Mouse (Mus musculus) heart, embryonic 12.5 days (tissue): Measurements from ENCODE around the gene Gm13305. TPM values are rescaled to one million over a fixed set of nuclear protein-coding genes. Genes with fewer than 3 reads are reported as not detected.
"Not testable (repeated sequence)": the region's sequence is repeated elsewhere in the genome, so short reads cannot be mapped to it uniquely, and the experiment has no call there.

Experiments
- ATAC-seq: fragments of 200-750 bp; cut with Nextera tagmentation; 2 replicates; pipeline ENCODE4 v1.8.0; 2017; ENCODE audit warnings: moderate TSS enrichment, moderate library complexity; ENCODE audit not compliant: insufficient number of reproducible peaks, low FRiP score
- H3K27ac ChIP-seq: fragments of 300-500 bp; sonication (generic); 2 replicates; pipeline ENCODE4 v1.5.1; 2016; ENCODE audit warnings: mild to moderate bottlenecking, moderate library complexity; ENCODE audit not compliant: poor library complexity, severe bottlenecking
- H3K27me3 ChIP-seq: fragments of 300-500 bp; sonication (generic); replicated peaks from 2 replicates; pipeline ENCODE4 v1.6.1; 2016; ENCODE audit warnings: mild to moderate bottlenecking, moderate library complexity
- H3K36me3 ChIP-seq: fragments of 300-500 bp; sonication (generic); 2 replicates; pipeline ENCODE4 v1.6.1; 2016; ENCODE audit warnings: mild to moderate bottlenecking, moderate library complexity
- H3K4me1 ChIP-seq: fragments of 300-500 bp; sonication (generic); replicated peaks from 2 replicates; pipeline ENCODE4 v1.6.1; 2016; ENCODE audit warnings: mild to moderate bottlenecking
- H3K4me2 ChIP-seq: fragments of 300-500 bp; sonication (generic); 2 replicates; pipeline ENCODE4 v1.6.1; 2016; ENCODE audit warnings: mild to moderate bottlenecking, moderate library complexity
- H3K4me3 ChIP-seq: fragments of 300-500 bp; sonication (generic); 2 replicates; pipeline ENCODE4 v1.5.1; 2016; ENCODE audit warnings: mild to moderate bottlenecking
- H3K9ac ChIP-seq: fragments of 300-500 bp; sonication (generic); 2 replicates; pipeline ENCODE4 v1.6.1; 2016; ENCODE audit warnings: mild to moderate bottlenecking, moderate library complexity
- H3K9me3 ChIP-seq: fragments of 300-500 bp; sonication (generic); replicated peaks from 2 replicates; pipeline ENCODE4 v1.6.1; 2016; ENCODE audit warnings: mild to moderate bottlenecking, moderate library complexity
- WGBS: fragments of 180-500 bp; shearing (Covaris S2); methylation state at CpG from one replicate; pipeline ENCODE4 v1.1.7; 2016; 5-methylcytosine and 5-hydroxymethylcytosine counted together
- polyA plus RNA-seq: library from polyadenylated mRNA; unstranded; fragments of >200 nt; fragmentation: Nextera tagmentation; extraction: Ambion mirVana; gene quantifications from 2 replicates; pipeline ENCODE4 v1.2.1, GENCODE M21; 2016

The Gm13305 gene
- polyA plus RNA-seq: not detected in 2 replicates

- H3K4me1 ChIP-seq, H3K36me3 ChIP-seq: not testable (repeated sequence)
- no CpG with 5 or more reads among the region's 7 CpGs for WGBS
Observed at GRCm38 (mm10) chr4:42168503-42168902, at the start of gene Gm13305. Gm13305 (minus strand) TSS chr4:42168603.

GRCm38 (mm10) chr4:42184980-42185372 lies 16.6 kb upstream of the Gm13305 start:
- not testable (repeated sequence) for H3K9me3 ChIP-seq

More at GRCm38 (mm10) chr4:42168503-42168902, at the start of gene Gm13305:
- H3K27ac ChIP-seq, H3K9ac ChIP-seq, H3K4me2 ChIP-seq, H3K27me3 ChIP-seq, H3K4me3 ChIP-seq, H3K9me3 ChIP-seq, ATAC-seq: not testable (repeated sequence)

GRCm38 (mm10) chr4:42184324-42184979 lies 16.0 kb upstream of the Gm13305 start:
- H3K36me3 ChIP-seq, ATAC-seq, H3K4me2 ChIP-seq, H3K9me3 ChIP-seq, H3K27me3 ChIP-seq, H3K4me1 ChIP-seq, H3K4me3 ChIP-seq, H3K27ac ChIP-seq, H3K9ac ChIP-seq: not testable (repeated sequence)
- WGBS: no CpG with 5 or more reads among the region's 58 CpGs

More at GRCm38 (mm10) chr4:42184980-42185372, 16.6 kb upstream of the Gm13305 start:
- H3K36me3 ChIP-seq, H3K4me2 ChIP-seq, H3K4me1 ChIP-seq, H3K27me3 ChIP-seq, H3K4me3 ChIP-seq, H3K27ac ChIP-seq, H3K9ac ChIP-seq: not testable (repeated sequence)
- no CpG with 5 or more reads among the region's 25 CpGs for WGBS
- peak; percentile 42; the same call in 1 of the 2 replicates for ATAC-seq

- not testable (repeated sequence) for H3K9ac ChIP-seq, H3K4me3 ChIP-seq, H3K27me3 ChIP-seq, H3K27ac ChIP-seq, H3K9me3 ChIP-seq, H3K4me1 ChIP-seq, H3K36me3 ChIP-seq, ATAC-seq, H3K4me2 ChIP-seq
- WGBS: no CpG with 5 or more reads among the region's 31 CpGs
Observed at GRCm38 (mm10) chr4:42183234-42184197, 15.1 kb upstream of the Gm13305 start.

- not testable (repeated sequence) for H3K27me3 ChIP-seq, H3K9ac ChIP-seq, H3K27ac ChIP-seq, H3K9me3 ChIP-seq, H3K4me3 ChIP-seq, H3K4me1 ChIP-seq, H3K36me3 ChIP-seq, ATAC-seq, H3K4me2 ChIP-seq
- WGBS: no CpG with 5 or more reads among the region's 4 CpGs
Observed at GRCm38 (mm10) chr4:42178243-42178642, 9.8 kb upstream of the Gm13305 start.

- not testable (repeated sequence) for H3K36me3 ChIP-seq, H3K9ac ChIP-seq, ATAC-seq, H3K4me3 ChIP-seq, H3K27me3 ChIP-seq, H3K27ac ChIP-seq, H3K4me2 ChIP-seq, H3K9me3 ChIP-seq, H3K4me1 ChIP-seq
- no CpG with 5 or more reads among the region's 9 CpGs for WGBS
Observed at GRCm38 (mm10) chr4:42153136-42153535, 15.3 kb downstream of the Gm13305 start, which contains the start of gene Gm13306. Gm13306 (plus strand) TSS chr4:42153436.

GRCm38 (mm10) chr4:42114517-42114916 lies 53.9 kb downstream of the Gm13305 start, which contains the start of gene Gm13304:
Gm13304 (plus strand) TSS chr4:42114817.
- not testable (repeated sequence) for H3K4me3 ChIP-seq, H3K9me3 ChIP-seq, H3K36me3 ChIP-seq, ATAC-seq, H3K27ac ChIP-seq, H3K4me1 ChIP-seq, H3K9ac ChIP-seq, H3K27me3 ChIP-seq, H3K4me2 ChIP-seq
- WGBS: no CpG with 5 or more reads among the region's 5 CpGs

Other genes starting within 250 kb of the Gm13305 start
- gene Gm20878, start 227.0 kb downstream of the Gm13305 start, polyA plus RNA-seq: 1.8 and 2.2 TPM in 2 replicates
- 0.15 and 0.18 TPM in 2 replicates for gene Fam205a4, start 202.5 kb downstream of the Gm13305 start, polyA plus RNA-seq
- gene Gm21093, start 133.9 kb downstream of the Gm13305 start, polyA plus RNA-seq: not detected in 2 replicates
- gene Gm3893, start 77.4 kb downstream of the Gm13305 start, polyA plus RNA-seq: not detected in 2 replicates
- gene Gm13304, start 53.8 kb downstream of the Gm13305 start, polyA plus RNA-seq: not detected in 2 replicates
- not detected in 2 replicates for gene Gm13306, start 15.2 kb downstream of the Gm13305 start, polyA plus RNA-seq
- gene Gm10600, start 72.0 kb upstream of the Gm13305 start, polyA plus RNA-seq: not detected in 2 replicates
- not detected in 2 replicates for gene Ccl21b, start 87.2 kb upstream of the Gm13305 start, polyA plus RNA-seq
- not detected in 2 replicates for gene Gm21953, start 125.7 kb upstream of the Gm13305 start, polyA plus RNA-seq
- not detected in 2 replicates for gene Fam205a3, start 149.7 kb upstream of the Gm13305 start, polyA plus RNA-seq